Comparison of ENCODE assay signal across 12 mouse cellular contexts in genomic region chr17:26464481-26464880, GRCm38 (mm10). TPM values are rescaled to one million over a fixed set of nuclear protein-coding genes. Genes with fewer than 3 reads are reported as not detected.
DNase-seq lines count a peak whose midpoint lies in the region; ATAC-seq and TF ChIP-seq lines count a peak whose summit lies in the region.
"Had no signal": no experiment of that assay in that cellular context is flagged by ENCODE, and none has a peak within 500 bp of the region (broad histone marks: within the 10 kb centered on the region; RNA-seq: fewer than 3 reads in every experiment).

No protein-coding gene starts in this region.

- ATAC-seq in midbrain, embryonic 13.5 days = no peak
- no peak for ATAC-seq in midbrain, embryonic 15.5 days (replicated peaks)
- ATAC-seq: hindbrain, embryonic 16.5 days had no signal

- no peaks in the 10 kb centered on the region for H3K36me3 ChIP-seq in kidney, adult 2 months (ENCODE audit: control insufficient read depth, insufficient read depth, low read length)
- no peaks in the 10 kb centered on the region for H3K36me3 ChIP-seq in midbrain, embryonic 13.5 days
- H3K36me3 ChIP-seq in midbrain, embryonic 15.5 days (replicated peaks) = no peaks in the 10 kb centered on the region
- H3K36me3 ChIP-seq: midbrain, embryonic 10.5 days had no signal

- no peaks in the 10 kb centered on the region for H3K9me3 ChIP-seq in midbrain, embryonic 13.5 days
- no peaks in the 10 kb centered on the region for H3K9me3 ChIP-seq in midbrain, embryonic 15.5 days
- H3K9me3 ChIP-seq: midbrain, embryonic 10.5 days had no signal

- H3K4me3 ChIP-seq in cerebellum, adult 2 months (replicated peaks; ENCODE audit: insufficient read depth, low read depth, low read length) = no peak overlapping the region
- H3K4me3 ChIP-seq in kidney, adult 2 months (ENCODE audit: insufficient read depth, low read depth, low read length) = peak overlapping the region; percentile 35
- no peak overlapping the region for H3K4me3 ChIP-seq in midbrain, embryonic 13.5 days (replicated peaks)
- H3K4me3 ChIP-seq in midbrain, embryonic 15.5 days = no peak overlapping the region
- H3K4me3 ChIP-seq: midbrain, embryonic 10.5 days had no signal

- no peak overlapping the region for H3K4me2 ChIP-seq in midbrain, embryonic 13.5 days (replicated peaks)
- no peak overlapping the region for H3K4me2 ChIP-seq in midbrain, embryonic 15.5 days

- TF ChIP-seq POLR2A in cerebellum, adult 2 months (IDR thresholded peaks at IDR 0.05; ENCODE audit: borderline replicate concordance, insufficient read depth, low read length) = no peak
- TF ChIP-seq POLR2A in kidney, adult 2 months (IDR thresholded peaks at IDR 0.05; ENCODE audit: low read depth, low read length) = no peak

- no peaks in the 10 kb centered on the region; the same call in 1 of the 2 replicates for H3K4me1 ChIP-seq in cerebellum, adult 2 months (ENCODE audit: control insufficient read depth, insufficient read depth, low read length)
- H3K4me1 ChIP-seq in kidney, adult 2 months (ENCODE audit: control insufficient read depth, insufficient read depth, low read length) = peaks cover 11% of the 10 kb centered on the region
- H3K4me1 ChIP-seq in midbrain, embryonic 13.5 days (replicated peaks) = peaks cover 3% of the 10 kb centered on the region
- H3K4me1 ChIP-seq in midbrain, embryonic 15.5 days = peaks cover 3% of the 10 kb centered on the region

- no peaks in the 10 kb centered on the region for H3K27me3 ChIP-seq in cerebellum, adult 2 months (ENCODE audit: control insufficient read depth, insufficient read depth, low read length)
- H3K27me3 ChIP-seq in kidney, adult 2 months (replicated peaks; ENCODE audit: control insufficient read depth, insufficient read depth, low read length) = no peaks in the 10 kb centered on the region
- H3K27me3 ChIP-seq in midbrain, embryonic 13.5 days = 0 out of 2 replicates have a peak, but pooled peaks cover 5% of the 10 kb centered on the region
- no peaks in the 10 kb centered on the region for H3K27me3 ChIP-seq in midbrain, embryonic 15.5 days (replicated peaks)

- 91% methylated on average over 9 of the region's 9 CpGs for WGBS in cerebellum, adult 2 months
- WGBS in kidney, adult 2 months = 73% methylated on average over 9 of the region's 9 CpGs
- 78% methylated on average over 9 of the region's 9 CpGs for WGBS in midbrain, embryonic 13.5 days
- 81% methylated on average over 9 of the region's 9 CpGs for WGBS in midbrain, embryonic 15.5 days

- 0 out of 2 replicates have a peak overlapping the region, but pooled peaks have one; percentile 39 for H3K9ac ChIP-seq in midbrain, embryonic 13.5 days (replicated peaks)
- H3K9ac ChIP-seq in midbrain, embryonic 15.5 days = no peak overlapping the region

- no peak for TF ChIP-seq CTCF in cerebellum, adult 2 months (IDR thresholded peaks at IDR 0.05; ENCODE audit: borderline replicate concordance, insufficient read depth, low read depth, low read length)
- no peak for TF ChIP-seq CTCF in kidney, adult 2 months (conservative IDR thresholded peaks at IDR 0.05; ENCODE audit: insufficient read depth, insufficient read length, low read depth, low read length)

- no peak for DNase-seq in cerebellum, adult 2 months
- no peak for DNase-seq in cerebellum, postnatal 25 days
- DNase-seq in kidney, adult 2 months = peak; percentile 31
- no peak for DNase-seq in kidney, postnatal 4 days
- DNase-seq in lung, postnatal 10 days = peak; percentile 45
- no peak for DNase-seq in left cerebral cortex, adult 18-20 months (ENCODE audit: low spot score in 2 of 2)
- DNase-seq: cerebellum, adult 11 months; embryo, embryonic 11 days had no signal

- peak overlapping the region; percentile 37; the same call in 1 of the 2 replicates for H3K27ac ChIP-seq in cerebellum, adult 2 months (ENCODE audit: insufficient read depth, low read length)
- H3K27ac ChIP-seq in kidney, adult 2 months (ENCODE audit: insufficient read depth, low read depth, low read length) = peak overlapping the region; percentile 95
- H3K27ac ChIP-seq in midbrain, embryonic 13.5 days = no peak overlapping the region
- no peak overlapping the region for H3K27ac ChIP-seq in midbrain, embryonic 15.5 days
- H3K27ac ChIP-seq: midbrain, embryonic 10.5 days had no signal

RNA-seq across cellular contexts. Expression of gene Neurl1b, which starts 49.9 kb away (rescaled TPM):
- 0.84 and 1.1 TPM in 2 replicates for polyA plus RNA-seq in cerebellum, adult 2 months (2012; rRNA removed)
- 22.0 and 28.7 TPM in 2 replicates for polyA plus RNA-seq in kidney, adult 2 months (2012; rRNA removed)
- polyA plus RNA-seq in midbrain, embryonic 13.5 days (2015; fragmentation: Nextera tagmentation; extraction: Ambion mirVana) = 0.75 and 0.82 TPM in 2 replicates
- 1.9 and 2.2 TPM in 2 replicates for polyA plus RNA-seq in midbrain, embryonic 15.5 days (2015; fragmentation: Nextera tagmentation; extraction: Ambion mirVana)
- 10 to 100 TPM; 75.1 to 77.0 TPM for total RNA-seq in left cerebral cortex, adult 18-20 months (2021)

Comparison
In these comparisons a context has a peak if more than half of its experiments do, and no peak if none do; other contexts are left out.
1. DNase-seq: peak in kidney, adult 2 months (single experiment) and lung, postnatal 10 days (single experiment); none in cerebellum, adult 2 months (0 of 2), cerebellum, postnatal 25 days (0 of 2), kidney, postnatal 4 days (0 of 2) and left cerebral cortex, adult 18-20 months (0 of 2).
2. H3K27ac ChIP-seq: peak in cerebellum, adult 2 months (single experiment) and kidney, adult 2 months (single experiment); none in midbrain, embryonic 13.5 days (single experiment) and midbrain, embryonic 15.5 days (single experiment).